Mouse (Mus musculus): ENCODE results near the gene Nlrc3. TPM values are rescaled to one million over a fixed set of nuclear protein-coding genes. Genes with fewer than 3 reads are reported as not detected.

Gene Nlrc3
- polyA plus RNA-seq, 1 experiment from 2014 or later = 1.0 TPM

DNA sequence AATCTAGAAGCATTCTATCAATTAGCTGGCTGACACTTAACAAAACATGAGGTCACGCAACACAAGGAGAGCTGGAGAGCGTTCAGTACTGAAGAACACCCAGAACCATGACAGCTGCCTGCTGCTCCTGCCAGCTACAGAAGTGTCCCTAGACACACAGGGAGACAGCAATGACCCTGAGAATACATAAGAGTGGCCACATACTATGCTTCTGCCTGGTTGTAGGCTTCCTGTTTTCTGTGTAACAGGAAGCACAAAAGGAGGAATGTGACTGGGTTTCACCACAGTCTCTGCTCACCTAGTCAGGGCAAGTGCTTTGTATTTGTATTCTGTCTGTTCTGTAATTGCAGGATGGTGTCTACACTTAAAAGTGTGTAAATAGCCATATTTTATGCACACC is 55.7 kb downstream of the Nlrc3 start:
- Histone ChIP-seq H3K4me3 (ENCODE audit: low read depth, low read length) (no peak overlapping the region), H3K4me1 (replicated peaks; ENCODE audit: control insufficient read depth, insufficient read depth, low read length) (no peaks in the 10 kb centered on the region), H3K9me3 (ENCODE audit: control insufficient read depth, low read length) (no peaks in the 10 kb centered on the region), H3K4me2 (replicated peaks; ENCODE audit: low read depth, low read length) (no peak overlapping the region), H3K9ac (ENCODE audit: low read depth, low read length) (no peak overlapping the region), H3K27me3 (ENCODE audit: control insufficient read depth, insufficient read depth, low read length) (no peaks in the 10 kb centered on the region), H3K36me3 (ENCODE audit: control insufficient read depth, insufficient read depth, low read length) (no peaks in the 10 kb centered on the region), H3K27ac (ENCODE audit: low read depth, low read length) (no peak overlapping the region)
- ATAC-seq (ENCODE audit: low FRiP score) (no peak), DNase-seq (ENCODE audit: low spot score) (no peak)
- 94% methylated on average over 2 of the region's 2 CpGs for WGBS

GRCm38 (mm10) chr16:3909118-3909517 is 67.3 kb downstream of the Nlrc3 start:
- WGBS = 12% methylated on average over 20 of the region's 20 CpGs

DNA sequence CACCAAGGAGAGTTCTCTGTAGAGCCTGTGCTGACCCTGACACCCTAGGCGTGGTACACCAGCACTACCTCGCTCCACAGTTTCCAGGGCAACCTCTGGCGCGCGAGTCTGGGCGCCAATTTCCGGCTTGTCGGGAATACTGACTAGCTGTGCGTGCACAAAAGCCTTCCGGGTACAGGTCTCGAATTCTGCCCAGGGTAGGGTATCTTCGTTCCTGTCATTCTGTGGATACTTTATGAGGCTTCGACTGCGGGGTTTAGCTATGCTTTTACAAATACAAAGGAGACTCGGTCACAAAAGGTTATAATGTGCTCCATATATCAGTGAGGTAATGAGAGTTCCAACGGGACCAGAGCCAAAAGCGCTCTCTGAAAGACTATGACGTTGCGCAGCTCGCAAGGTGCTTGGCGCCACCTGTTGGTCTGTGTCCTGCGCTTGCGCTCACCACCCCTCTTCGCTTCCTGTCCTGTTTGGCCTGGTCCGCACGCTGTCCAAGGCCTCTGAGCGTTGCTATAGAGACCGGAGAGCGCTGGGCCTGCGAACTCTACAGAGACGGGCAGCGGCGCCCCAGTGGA is 67.8 kb downstream of the Nlrc3 start, which contains the start of the genes 1700037C18Rik and Cluap1:
1700037C18Rik (minus strand) TSS at position 153 of the 575 bp plus-strand sequence.
Cluap1 (plus strand) TSS at position 265 of the 575 bp plus-strand sequence.
- H3K36me3 ChIP-seq (ENCODE audit: control insufficient read depth, insufficient read depth, low read length) = peaks cover 4% of the 10 kb centered on the region
- no peaks in the 10 kb centered on the region for H3K27me3 ChIP-seq (ENCODE audit: control insufficient read depth, insufficient read depth, low read length)
- DNase-seq (ENCODE audit: low spot score) = peak; percentile 92
- peak within 1 kb of the TSS; percentile 48 for H3K4me3 ChIP-seq (ENCODE audit: low read depth, low read length)
- H3K4me1 ChIP-seq (replicated peaks; ENCODE audit: control insufficient read depth, insufficient read depth, low read length) = no peaks in the 10 kb centered on the region
- no peaks in the 10 kb centered on the region for H3K9me3 ChIP-seq (ENCODE audit: control insufficient read depth, low read length)
- peak; percentile 99 for ATAC-seq (ENCODE audit: low FRiP score)
- H3K4me2 ChIP-seq (replicated peaks; ENCODE audit: low read depth, low read length) = peak within 1 kb of the TSS; percentile 67
- peak within 1 kb of the TSS; percentile 44 for H3K9ac ChIP-seq (ENCODE audit: low read depth, low read length)
- under 1% methylated on average over 33 of the region's 33 CpGs for WGBS
- H3K27ac ChIP-seq (ENCODE audit: low read depth, low read length) = peak within 1 kb of the TSS; percentile 51; the same call in 1 of the 2 replicates

More at GRCm38 (mm10) chr16:3909118-3909517, 67.3 kb downstream of the Nlrc3 start:
- Histone ChIP-seq H3K36me3 (ENCODE audit: control insufficient read depth, insufficient read depth, low read length) (no peaks in the 10 kb centered on the region; the same call in 1 of the 2 replicates), H3K9me3 (ENCODE audit: control insufficient read depth, low read length) (no peaks in the 10 kb centered on the region), H3K4me2 (replicated peaks; ENCODE audit: low read depth, low read length) (peak overlapping the region; percentile 67), H3K27ac (ENCODE audit: low read depth, low read length) (no peak overlapping the region), H3K9ac (ENCODE audit: low read depth, low read length) (peak overlapping the region; percentile 44), H3K4me3 (ENCODE audit: low read depth, low read length) (peak overlapping the region; percentile 48), H3K27me3 (ENCODE audit: control insufficient read depth, insufficient read depth, low read length) (no peaks in the 10 kb centered on the region), H3K4me1 (replicated peaks; ENCODE audit: control insufficient read depth, insufficient read depth, low read length) (no peaks in the 10 kb centered on the region)
- DNase-seq (ENCODE audit: low spot score) (no peak), ATAC-seq (ENCODE audit: low FRiP score) (no peak; the same call in 1 of the 2 replicates)

- DNase-seq (ENCODE audit: low spot score) (no peak), ATAC-seq (ENCODE audit: low FRiP score) (no peak)
- no peak overlapping the region for H3K4me3 ChIP-seq (ENCODE audit: low read depth, low read length)
- H3K9ac ChIP-seq (ENCODE audit: low read depth, low read length) = no peak overlapping the region
- H3K4me1 ChIP-seq (replicated peaks; ENCODE audit: control insufficient read depth, insufficient read depth, low read length) = no peaks in the 10 kb centered on the region
- H3K9me3 ChIP-seq (ENCODE audit: control insufficient read depth, low read length) = no peaks in the 10 kb centered on the region
- peaks cover 5% of the 10 kb centered on the region for H3K36me3 ChIP-seq (ENCODE audit: control insufficient read depth, insufficient read depth, low read length)
- no peaks in the 10 kb centered on the region for H3K27me3 ChIP-seq (ENCODE audit: control insufficient read depth, insufficient read depth, low read length)
- H3K27ac ChIP-seq (ENCODE audit: low read depth, low read length) = no peak overlapping the region; the same call in 1 of the 2 replicates
- 82% methylated on average over 2 of the region's 2 CpGs for WGBS
- H3K4me2 ChIP-seq (replicated peaks; ENCODE audit: low read depth, low read length) = no peak overlapping the region
These were observed 69.0 kb downstream of the Nlrc3 start for GRCm38 (mm10) chr16:3907471-3907870.

DNA sequence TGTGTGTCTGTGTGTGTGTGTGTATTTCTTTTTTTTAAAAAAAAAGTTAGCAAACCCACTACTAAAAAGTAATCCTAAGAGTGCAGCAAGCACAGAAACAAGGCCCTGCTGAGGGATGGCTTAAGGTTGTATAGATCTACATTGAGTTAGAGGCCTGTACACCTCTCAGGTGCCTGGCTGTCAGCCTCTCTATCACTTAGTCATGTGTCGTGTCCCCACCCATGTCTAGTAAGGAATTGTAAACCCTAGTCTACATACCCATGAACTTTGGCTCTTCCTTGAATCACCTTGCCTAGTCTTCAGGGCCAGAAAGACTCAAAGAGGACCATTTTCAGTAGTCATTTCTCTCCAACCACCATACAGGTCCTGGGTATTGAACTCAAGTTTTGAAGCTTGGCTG is 79.9 kb downstream of the Nlrc3 start:
- Histone ChIP-seq H3K9me3 (ENCODE audit: control insufficient read depth, low read length) (no peaks in the 10 kb centered on the region), H3K36me3 (ENCODE audit: control insufficient read depth, insufficient read depth, low read length) (peaks cover 7% of the 10 kb centered on the region), H3K27me3 (ENCODE audit: control insufficient read depth, insufficient read depth, low read length) (no peaks in the 10 kb centered on the region), H3K9ac (ENCODE audit: low read depth, low read length) (no peak overlapping the region), H3K4me2 (replicated peaks; ENCODE audit: low read depth, low read length) (no peak overlapping the region), H3K4me1 (replicated peaks; ENCODE audit: control insufficient read depth, insufficient read depth, low read length) (no peaks in the 10 kb centered on the region), H3K4me3 (ENCODE audit: low read depth, low read length) (no peak overlapping the region), H3K27ac (ENCODE audit: low read depth, low read length) (no peak overlapping the region)
- ATAC-seq (ENCODE audit: low FRiP score) (no peak), DNase-seq (ENCODE audit: low spot score) (no peak)
- 90% methylated on average over 1 of the region's 1 CpGs for WGBS

GRCm38 (mm10) chr16:3896046-3896445 is 80.4 kb downstream of the Nlrc3 start:
- Histone ChIP-seq H3K4me3 (ENCODE audit: low read depth, low read length) (no peak overlapping the region), H3K36me3 (ENCODE audit: control insufficient read depth, insufficient read depth, low read length) (peaks cover 6% of the 10 kb centered on the region), H3K27me3 (ENCODE audit: control insufficient read depth, insufficient read depth, low read length) (no peaks in the 10 kb centered on the region), H3K9me3 (ENCODE audit: control insufficient read depth, low read length) (no peaks in the 10 kb centered on the region), H3K4me1 (replicated peaks; ENCODE audit: control insufficient read depth, insufficient read depth, low read length) (no peaks in the 10 kb centered on the region), H3K27ac (ENCODE audit: low read depth, low read length) (no peak overlapping the region), H3K9ac (ENCODE audit: low read depth, low read length) (no peak overlapping the region), H3K4me2 (replicated peaks; ENCODE audit: low read depth, low read length) (no peak overlapping the region)
- DNase-seq (ENCODE audit: low spot score) = no peak
- no peak for ATAC-seq (ENCODE audit: low FRiP score)
- 89% methylated on average over 6 of the region's 6 CpGs for WGBS

DNA sequence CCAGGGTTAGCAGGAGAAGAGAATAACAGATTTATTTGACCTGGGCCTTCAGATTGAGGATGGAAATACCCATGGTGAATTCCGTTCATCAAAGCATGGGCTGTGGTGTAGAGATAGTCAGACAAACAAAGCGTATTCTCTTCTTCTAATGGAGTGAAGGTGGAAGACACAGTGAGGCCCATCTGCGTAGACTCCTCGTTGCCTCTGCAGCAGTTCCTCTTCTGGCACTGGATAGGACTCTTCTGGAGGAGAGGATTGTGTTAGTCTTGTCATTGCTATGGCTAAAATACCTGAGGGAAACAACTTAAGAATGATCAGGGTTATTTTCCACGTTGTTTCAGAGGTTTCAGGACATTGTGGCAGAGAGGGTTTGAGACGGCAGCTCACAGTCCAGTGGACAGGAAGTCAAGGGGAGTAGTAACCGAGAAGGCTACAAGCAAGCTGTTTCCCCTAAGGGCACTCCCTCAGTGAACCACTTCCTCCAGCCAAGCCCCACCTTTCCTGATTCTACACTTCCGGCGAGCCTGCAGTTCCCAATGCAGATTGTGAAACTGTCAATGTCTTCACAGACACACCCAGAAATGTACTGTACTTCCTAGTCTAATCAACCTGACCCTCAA is 81.1 kb downstream of the Nlrc3 start:
- no peak overlapping the region for H3K27ac ChIP-seq (ENCODE audit: low read depth, low read length)

More for the DNA sequence above, 81.1 kb downstream of the Nlrc3 start:
- ATAC-seq (ENCODE audit: low FRiP score) (no peak), DNase-seq (ENCODE audit: low spot score) (no peak)
- WGBS = 82% methylated on average over 9 of the region's 9 CpGs
- H3K36me3 ChIP-seq (ENCODE audit: control insufficient read depth, insufficient read depth, low read length) = peaks cover 6% of the 10 kb centered on the region
- H3K9me3 ChIP-seq (ENCODE audit: control insufficient read depth, low read length) = no peaks in the 10 kb centered on the region
- no peak overlapping the region for H3K9ac ChIP-seq (ENCODE audit: low read depth, low read length)
- H3K4me2 ChIP-seq (replicated peaks; ENCODE audit: low read depth, low read length) = no peak overlapping the region
- no peak overlapping the region for H3K4me3 ChIP-seq (ENCODE audit: low read depth, low read length)
- H3K27me3 ChIP-seq (ENCODE audit: control insufficient read depth, insufficient read depth, low read length) = no peaks in the 10 kb centered on the region
- H3K4me1 ChIP-seq (replicated peaks; ENCODE audit: control insufficient read depth, insufficient read depth, low read length) = no peaks in the 10 kb centered on the region

Data from hindbrain, embryonic 11.5 days (tissue).